Mouse (Mus musculus): ENCODE data around the gene Zfp710. TPM values are rescaled to one million over a fixed set of nuclear protein-coding genes. Genes with fewer than 3 reads are reported as not detected.

Gene Zfp710
- polyA plus RNA-seq, 1 experiment: 3.8 TPM

DNA sequence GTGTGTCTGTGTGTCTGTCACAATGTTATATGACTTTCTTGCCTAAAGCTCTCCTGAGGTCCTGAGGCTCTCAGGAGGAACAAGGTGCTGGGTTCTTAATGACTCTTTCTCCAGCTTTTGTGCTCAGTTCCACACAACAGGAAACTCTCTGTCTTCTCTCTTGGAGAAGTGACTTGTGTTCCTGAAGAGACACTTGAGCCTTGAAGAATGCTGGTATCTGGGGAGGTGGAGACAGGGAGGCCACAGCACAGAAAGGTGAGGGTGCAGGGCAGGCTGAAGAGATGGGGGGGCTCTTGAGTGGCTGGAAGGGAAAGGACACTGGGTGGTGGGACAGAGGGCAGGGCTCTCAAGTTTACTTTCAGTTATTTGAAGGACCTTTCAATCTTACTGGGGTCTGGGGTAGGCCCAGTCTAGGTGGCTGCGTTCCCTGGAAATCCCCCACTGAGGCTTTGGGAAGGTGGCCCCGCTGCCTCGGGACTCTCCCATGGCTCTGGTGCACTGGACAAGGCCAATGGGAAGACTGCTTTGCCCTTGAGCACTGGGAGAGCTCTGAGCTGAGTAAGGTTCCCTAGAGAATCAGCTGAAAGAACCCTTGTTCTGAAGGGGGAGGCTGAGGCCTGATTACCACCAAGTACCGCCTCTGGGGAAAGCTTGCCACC lies 33.9 kb downstream of the Zfp710 start:
- Histone ChIP-seq H3K36me3 (ENCODE audit: control insufficient read depth, insufficient read depth, low read length) (no peaks in the 10 kb centered on the region), H3K27me3 (ENCODE audit: control insufficient read depth, insufficient read depth, low read length) (no peaks in the 10 kb centered on the region), H3K4me3 (ENCODE audit: control insufficient read depth, low read depth, low read length) (no peak overlapping the region), H3K4me1 (ENCODE audit: control insufficient read depth, insufficient read depth, low read length) (peaks cover 16% of the 10 kb centered on the region), H3K27ac (ENCODE audit: control insufficient read depth, insufficient read depth, low read depth, low read length) (no peak overlapping the region)
- TF ChIP-seq POLR2A (IDR thresholded peaks at IDR 0.05; ENCODE audit: control insufficient read depth, low read depth, low read length): no peak
- no peak for TF ChIP-seq CTCF (IDR thresholded peaks at IDR 0.05; ENCODE audit: control insufficient read depth, insufficient read depth, insufficient replicate concordance, low read depth, low read length)

DNA sequence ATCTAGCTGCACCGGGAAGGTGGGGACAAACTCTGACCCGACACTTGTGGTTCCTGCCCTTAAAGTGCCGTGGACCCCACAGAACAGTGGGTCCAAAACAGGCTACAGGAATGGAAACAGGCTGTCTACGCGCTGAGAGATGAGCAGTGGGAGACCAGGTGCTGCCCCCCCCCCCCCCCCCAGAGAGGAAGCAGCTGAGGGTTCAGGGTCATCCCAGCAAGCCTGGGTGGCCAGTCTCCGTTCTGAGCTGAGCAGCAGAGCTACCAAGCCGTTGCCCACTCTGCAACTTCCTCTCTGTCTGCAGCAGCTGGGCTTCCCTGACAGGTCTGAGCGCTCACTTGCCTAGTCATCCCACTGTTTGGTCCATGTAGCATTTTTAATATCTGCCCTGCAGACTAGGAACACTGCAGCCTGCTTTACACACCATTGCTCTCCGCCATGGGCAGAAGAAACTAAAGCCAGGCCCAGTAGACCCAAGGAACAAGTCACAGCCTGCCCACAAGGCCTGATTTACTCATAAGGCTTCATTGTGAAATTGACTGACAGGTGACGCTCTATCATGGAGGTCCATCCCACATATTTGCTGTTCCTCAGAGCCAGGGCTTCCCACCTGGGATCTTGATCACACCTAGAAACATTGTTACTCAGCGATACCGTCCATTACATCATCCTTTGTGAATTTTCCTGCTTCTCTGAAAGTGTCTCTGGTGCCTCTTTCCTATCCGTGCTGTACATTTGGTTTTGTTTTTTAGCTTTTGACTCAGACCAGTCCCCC lies 34.6 kb downstream of the Zfp710 start:
- no peaks in the 10 kb centered on the region for H3K27me3 ChIP-seq (ENCODE audit: control insufficient read depth, insufficient read depth, low read length)
- no peak for TF ChIP-seq POLR2A (IDR thresholded peaks at IDR 0.05; ENCODE audit: control insufficient read depth, low read depth, low read length)
- no peak for TF ChIP-seq CTCF (IDR thresholded peaks at IDR 0.05; ENCODE audit: control insufficient read depth, insufficient read depth, insufficient replicate concordance, low read depth, low read length)
- no peaks in the 10 kb centered on the region for H3K36me3 ChIP-seq (ENCODE audit: control insufficient read depth, insufficient read depth, low read length)
- H3K27ac ChIP-seq (ENCODE audit: control insufficient read depth, insufficient read depth, low read depth, low read length): 0 out of 2 replicates have a peak overlapping the region, but pooled peaks have one; percentile 7
- no peak overlapping the region for H3K4me3 ChIP-seq (ENCODE audit: control insufficient read depth, low read depth, low read length)
- peaks cover 16% of the 10 kb centered on the region for H3K4me1 ChIP-seq (ENCODE audit: control insufficient read depth, insufficient read depth, low read length)

- Histone ChIP-seq H3K27ac (ENCODE audit: control insufficient read depth, insufficient read depth, low read depth, low read length) (no peak overlapping the region), H3K4me1 (ENCODE audit: control insufficient read depth, insufficient read depth, low read length) (peaks cover 16% of the 10 kb centered on the region), H3K4me3 (ENCODE audit: control insufficient read depth, low read depth, low read length) (no peak overlapping the region), H3K27me3 (ENCODE audit: control insufficient read depth, insufficient read depth, low read length) (no peaks in the 10 kb centered on the region), H3K36me3 (ENCODE audit: control insufficient read depth, insufficient read depth, low read length) (no peaks in the 10 kb centered on the region)
- TF ChIP-seq CTCF (IDR thresholded peaks at IDR 0.05; ENCODE audit: control insufficient read depth, insufficient read depth, insufficient replicate concordance, low read depth, low read length) (no peak), POLR2A (IDR thresholded peaks at IDR 0.05; ENCODE audit: control insufficient read depth, low read depth, low read length) (no peak)
Observed at GRCm38 (mm10) chr7:80060012-80060778, 35.6 kb downstream of the Zfp710 start.

DNA sequence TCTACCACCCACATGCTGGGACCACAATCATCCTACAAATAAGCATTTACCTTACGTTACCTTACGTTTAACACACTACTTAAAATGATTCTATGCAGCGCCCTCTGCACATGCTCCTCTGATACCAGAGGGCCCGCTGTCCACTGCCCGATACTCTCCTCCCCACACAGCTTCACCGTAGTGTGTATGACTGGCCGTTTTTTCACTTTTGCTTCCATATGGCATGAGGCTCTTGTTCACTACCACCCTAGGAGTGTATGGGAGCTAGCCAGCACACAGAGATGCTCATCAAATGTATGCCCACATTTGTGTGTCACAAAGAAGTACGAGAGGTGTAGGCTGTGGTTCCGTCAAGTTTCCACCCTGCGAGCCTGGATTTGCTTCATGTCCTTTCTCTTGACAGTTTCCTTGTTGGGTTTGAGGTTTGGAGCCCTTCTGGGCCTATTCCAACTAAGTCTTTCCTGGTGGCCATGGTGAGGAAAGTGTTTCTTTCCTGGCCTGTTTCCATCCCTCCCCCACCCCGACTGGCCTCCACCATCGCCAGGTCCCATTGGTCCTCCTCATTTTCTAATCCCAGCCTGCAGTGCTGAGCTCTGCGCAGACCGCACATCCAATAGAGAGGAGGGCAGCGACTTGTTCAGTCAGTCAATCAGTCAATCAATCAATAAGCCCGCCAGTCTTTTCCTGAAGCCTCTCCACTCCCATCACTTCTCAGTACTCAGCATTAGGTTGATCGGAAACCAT lies 37.6 kb downstream of the Zfp710 start:
- Histone ChIP-seq H3K4me3 (ENCODE audit: control insufficient read depth, low read depth, low read length) (no peak overlapping the region), H3K27me3 (ENCODE audit: control insufficient read depth, insufficient read depth, low read length) (no peaks in the 10 kb centered on the region), H3K36me3 (ENCODE audit: control insufficient read depth, insufficient read depth, low read length) (no peaks in the 10 kb centered on the region), H3K4me1 (ENCODE audit: control insufficient read depth, insufficient read depth, low read length) (peaks cover 14% of the 10 kb centered on the region), H3K27ac (ENCODE audit: control insufficient read depth, insufficient read depth, low read depth, low read length) (no peak overlapping the region)
- no peak for TF ChIP-seq CTCF (IDR thresholded peaks at IDR 0.05; ENCODE audit: control insufficient read depth, insufficient read depth, insufficient replicate concordance, low read depth, low read length)
- TF ChIP-seq POLR2A (IDR thresholded peaks at IDR 0.05; ENCODE audit: control insufficient read depth, low read depth, low read length): no peak

DNA sequence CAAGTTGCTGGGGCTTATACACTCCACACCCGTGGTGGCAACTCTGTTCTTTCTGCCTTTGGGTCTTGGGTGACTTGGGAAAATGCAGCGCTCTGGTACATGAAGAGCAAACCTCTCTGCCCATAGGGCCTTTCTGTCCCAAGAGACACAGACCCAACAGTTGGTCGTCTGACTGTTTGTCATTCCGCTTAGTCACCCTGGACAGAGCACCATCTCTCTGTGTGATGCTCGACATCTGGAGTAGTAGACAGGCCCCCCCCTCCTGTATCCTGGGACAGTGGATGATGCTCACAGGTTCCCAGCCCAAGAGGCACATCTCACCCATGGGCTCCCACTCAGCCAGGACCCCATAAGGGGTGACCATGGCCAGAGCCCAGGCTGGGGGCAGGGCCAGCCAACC lies 38.6 kb downstream of the Zfp710 start:
- H3K4me3 ChIP-seq (ENCODE audit: control insufficient read depth, low read depth, low read length): no peak overlapping the region
- H3K4me1 ChIP-seq (ENCODE audit: control insufficient read depth, insufficient read depth, low read length): peaks cover 11% of the 10 kb centered on the region
- no peak for TF ChIP-seq POLR2A (IDR thresholded peaks at IDR 0.05; ENCODE audit: control insufficient read depth, low read depth, low read length)
- TF ChIP-seq CTCF (IDR thresholded peaks at IDR 0.05; ENCODE audit: control insufficient read depth, insufficient read depth, insufficient replicate concordance, low read depth, low read length): no peak

GRCm38 (mm10) chr7:80063902-80064736 lies 39.5 kb downstream of the Zfp710 start:
- H3K4me1 ChIP-seq (ENCODE audit: control insufficient read depth, insufficient read depth, low read length): peaks cover 6% of the 10 kb centered on the region
- H3K4me3 ChIP-seq (ENCODE audit: control insufficient read depth, low read depth, low read length): no peak overlapping the region
- no peaks in the 10 kb centered on the region for H3K36me3 ChIP-seq (ENCODE audit: control insufficient read depth, insufficient read depth, low read length)
- TF ChIP-seq POLR2A (IDR thresholded peaks at IDR 0.05; ENCODE audit: control insufficient read depth, low read depth, low read length) (no peak), CTCF (IDR thresholded peaks at IDR 0.05; ENCODE audit: control insufficient read depth, insufficient read depth, insufficient replicate concordance, low read depth, low read length) (no peak)
- H3K27ac ChIP-seq (ENCODE audit: control insufficient read depth, insufficient read depth, low read depth, low read length): no peak overlapping the region
- H3K27me3 ChIP-seq (ENCODE audit: control insufficient read depth, insufficient read depth, low read length): no peaks in the 10 kb centered on the region

More for the DNA sequence above, 38.6 kb downstream of the Zfp710 start:
- no peaks in the 10 kb centered on the region for H3K36me3 ChIP-seq (ENCODE audit: control insufficient read depth, insufficient read depth, low read length)
- no peak overlapping the region for H3K27ac ChIP-seq (ENCODE audit: control insufficient read depth, insufficient read depth, low read depth, low read length)
- H3K27me3 ChIP-seq (ENCODE audit: control insufficient read depth, insufficient read depth, low read length): no peaks in the 10 kb centered on the region
